Mouse (Mus musculus): ENCODE measurements around the gene Gm49378. TPM values are rescaled to one million over a fixed set of nuclear protein-coding genes. Genes with fewer than 3 reads are reported as not detected.

The Gm49378 gene
- total RNA-seq, 1 experiment: not detected

DNA sequence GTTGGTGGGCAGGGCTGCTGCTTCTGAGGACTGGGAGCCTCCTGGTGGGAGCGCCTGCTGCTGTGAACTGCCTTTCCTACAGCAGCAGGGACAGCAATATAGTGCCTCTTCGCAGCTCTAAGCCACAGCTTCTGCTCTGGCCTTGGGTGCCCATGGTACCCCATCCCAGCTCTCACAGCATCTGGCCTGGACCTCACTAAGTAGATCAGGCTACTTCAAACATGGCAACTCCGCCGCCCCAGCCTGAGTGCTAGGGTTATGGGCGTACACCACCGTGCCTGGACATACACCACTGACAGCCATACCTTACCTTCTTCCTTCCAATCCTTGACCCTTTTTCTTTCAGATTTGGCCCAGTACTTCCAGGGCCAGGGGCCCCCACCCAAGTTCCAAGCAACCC lies 29.4 kb downstream of the Gm49378 start:
- Histone ChIP-seq H3K9me3 (ENCODE audit: control insufficient read depth, insufficient read depth, low read depth, low read length) (no peaks in the 10 kb centered on the region), H3K9ac (ENCODE audit: insufficient read depth, low read depth, low read length, poor library complexity, severe bottlenecking) (no peak overlapping the region), H3K36me3 (ENCODE audit: control insufficient read depth, insufficient read depth, low read length, poor library complexity, severe bottlenecking) (peaks cover 29% of the 10 kb centered on the region), H3K27ac (ENCODE audit: insufficient read depth, low read depth, low read length, poor library complexity, severe bottlenecking) (no peak overlapping the region), H3K4me1 (ENCODE audit: control insufficient read depth in 2 of 2, insufficient read depth in 2 of 2, low read length in 2 of 2, poor library complexity in 1 of 2) (peaks cover 0 to 9% of the 10 kb centered on the region in 2 experiments; a peak in 2 of 4 replicates), H3K4me3 (ENCODE audit: insufficient read depth in 1 of 2, low read depth in 1 of 2, low read length in 2 of 2, poor library complexity in 1 of 2, severe bottlenecking in 1 of 2) (no peak overlapping the region)
- no peak for DNase-seq (ENCODE audit: low read depth, low spot score)
- no peak for TF ChIP-seq ZNF384 (IDR thresholded peaks at IDR 0.05; ENCODE audit: low read depth, low read length)
- in situ Hi-C loops (cut with MboI; ENCODE audit: low sequenced_read_pairs in 2 of 2, unreplicated experiment in 2 of 2): no loop called here

DNA sequence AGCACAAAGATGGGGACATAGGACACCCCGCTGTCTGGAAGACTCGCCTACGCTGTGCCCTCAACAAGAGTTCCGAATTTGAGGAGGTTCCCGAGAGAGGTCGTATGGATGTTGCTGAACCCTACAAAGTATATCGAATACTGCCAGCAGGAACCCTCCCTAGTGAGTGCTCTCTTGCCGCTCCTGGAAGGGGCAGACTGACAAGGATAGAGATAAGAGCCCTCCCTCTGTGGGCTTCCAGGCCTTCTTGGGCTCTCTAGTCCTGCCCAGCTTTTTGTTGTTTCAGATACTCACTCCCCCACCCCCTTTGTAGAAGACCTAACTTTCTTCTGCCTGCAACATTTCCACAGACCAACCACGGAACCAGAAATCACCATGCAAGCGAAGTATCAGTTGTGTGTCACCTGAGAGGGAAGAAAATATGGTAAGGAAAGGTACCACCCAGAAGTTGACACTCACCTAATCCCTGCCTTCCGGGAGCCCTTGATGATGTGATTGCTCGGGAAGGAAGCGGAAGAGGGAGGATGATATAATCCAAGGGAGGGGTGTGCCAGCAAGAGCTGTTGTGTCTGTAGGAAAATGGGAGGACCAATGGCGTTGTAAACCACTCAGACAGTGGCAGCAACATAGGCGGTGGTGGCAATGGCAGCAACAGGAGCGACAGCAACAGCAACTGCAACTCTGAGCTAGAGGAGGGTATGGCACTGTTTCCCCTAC lies 31.8 kb downstream of the Gm49378 start:
- no peak overlapping the region for H3K4me3 ChIP-seq (ENCODE audit: insufficient read depth in 1 of 2, low read depth in 1 of 2, low read length in 2 of 2, poor library complexity in 1 of 2, severe bottlenecking in 1 of 2)
- peaks cover 0 to 15% of the 10 kb centered on the region in 2 experiments; a peak in 2 of 4 replicates for H3K4me1 ChIP-seq (ENCODE audit: control insufficient read depth in 2 of 2, insufficient read depth in 2 of 2, low read length in 2 of 2, poor library complexity in 1 of 2)
- in situ Hi-C loops (cut with MboI; ENCODE audit: low sequenced_read_pairs in 2 of 2, unreplicated experiment in 2 of 2): no loop called here
- TF ChIP-seq ZC3H11A (IDR thresholded peaks at IDR 0.05; ENCODE audit: borderline replicate concordance, low read depth, low read length) (no peak), HCFC1 (IDR thresholded peaks at IDR 0.05; ENCODE audit: borderline replicate concordance, insufficient read depth, low read length) (no peak), CHD2 (IDR thresholded peaks at IDR 0.05; ENCODE audit: low read depth, low read length) (no peak), MAFK (IDR thresholded peaks at IDR 0.05; ENCODE audit: insufficient read depth, low read depth, low read length) (no peak), ZNF384 (IDR thresholded peaks at IDR 0.05; ENCODE audit: low read depth, low read length) (no peak)
- no peak for DNase-seq (ENCODE audit: low read depth, low spot score)
- no peaks in the 10 kb centered on the region for H3K9me3 ChIP-seq (ENCODE audit: control insufficient read depth, insufficient read depth, low read depth, low read length)
- peak overlapping the region; percentile 16; the same call in 1 of the 2 replicates for H3K9ac ChIP-seq (ENCODE audit: insufficient read depth, low read depth, low read length, poor library complexity, severe bottlenecking)
- H3K36me3 ChIP-seq (ENCODE audit: control insufficient read depth, insufficient read depth, low read length, poor library complexity, severe bottlenecking): peaks cover 47% of the 10 kb centered on the region
- no peak overlapping the region for H3K27ac ChIP-seq (ENCODE audit: insufficient read depth, low read depth, low read length, poor library complexity, severe bottlenecking)

DNA sequence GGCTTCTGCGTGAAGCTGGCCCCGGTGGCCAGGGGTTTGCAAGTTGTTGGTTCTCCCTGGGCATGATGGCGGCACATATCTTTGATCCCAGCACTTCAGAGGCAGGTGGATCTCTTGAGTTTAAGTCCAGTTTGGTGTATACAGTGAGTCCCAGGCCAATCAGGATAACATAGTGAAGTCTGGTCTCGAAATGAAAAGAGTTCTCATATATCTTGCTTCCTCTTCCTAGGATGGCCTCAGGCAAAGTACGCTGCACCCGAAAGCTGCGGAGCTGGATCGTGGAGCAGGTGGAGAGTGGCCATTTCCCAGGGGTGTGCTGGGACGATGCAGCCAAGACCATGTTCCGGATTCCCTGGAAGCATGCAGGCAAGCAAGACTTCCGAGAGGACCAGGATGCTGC lies 32.9 kb downstream of the Gm49378 start:
- H3K4me3 ChIP-seq (ENCODE audit: insufficient read depth in 1 of 2, low read depth in 1 of 2, low read length in 2 of 2, poor library complexity in 1 of 2, severe bottlenecking in 1 of 2): peak overlapping the region; percentile 56 to 59; a peak in 3 of 4 replicates
- H3K9ac ChIP-seq (ENCODE audit: insufficient read depth, low read depth, low read length, poor library complexity, severe bottlenecking): peak overlapping the region; percentile 54; the same call in 1 of the 2 replicates
- peak overlapping the region; percentile 96; the same call in 1 of the 2 replicates for H3K27ac ChIP-seq (ENCODE audit: insufficient read depth, low read depth, low read length, poor library complexity, severe bottlenecking)
- DNase-seq (ENCODE audit: low read depth, low spot score): no peak
- peaks cover 0 to 15% of the 10 kb centered on the region in 2 experiments; a peak in 2 of 4 replicates for H3K4me1 ChIP-seq (ENCODE audit: control insufficient read depth in 2 of 2, insufficient read depth in 2 of 2, low read length in 2 of 2, poor library complexity in 1 of 2)
- H3K9me3 ChIP-seq (ENCODE audit: control insufficient read depth, insufficient read depth, low read depth, low read length): no peaks in the 10 kb centered on the region
- H3K36me3 ChIP-seq (ENCODE audit: control insufficient read depth, insufficient read depth, low read length, poor library complexity, severe bottlenecking): peaks cover 45% of the 10 kb centered on the region
- no peak for TF ChIP-seq MAFK (IDR thresholded peaks at IDR 0.05; ENCODE audit: insufficient read depth, low read depth, low read length)
- in situ Hi-C loops (cut with MboI; ENCODE audit: low sequenced_read_pairs in 2 of 2, unreplicated experiment in 2 of 2): no loop called here

DNA sequence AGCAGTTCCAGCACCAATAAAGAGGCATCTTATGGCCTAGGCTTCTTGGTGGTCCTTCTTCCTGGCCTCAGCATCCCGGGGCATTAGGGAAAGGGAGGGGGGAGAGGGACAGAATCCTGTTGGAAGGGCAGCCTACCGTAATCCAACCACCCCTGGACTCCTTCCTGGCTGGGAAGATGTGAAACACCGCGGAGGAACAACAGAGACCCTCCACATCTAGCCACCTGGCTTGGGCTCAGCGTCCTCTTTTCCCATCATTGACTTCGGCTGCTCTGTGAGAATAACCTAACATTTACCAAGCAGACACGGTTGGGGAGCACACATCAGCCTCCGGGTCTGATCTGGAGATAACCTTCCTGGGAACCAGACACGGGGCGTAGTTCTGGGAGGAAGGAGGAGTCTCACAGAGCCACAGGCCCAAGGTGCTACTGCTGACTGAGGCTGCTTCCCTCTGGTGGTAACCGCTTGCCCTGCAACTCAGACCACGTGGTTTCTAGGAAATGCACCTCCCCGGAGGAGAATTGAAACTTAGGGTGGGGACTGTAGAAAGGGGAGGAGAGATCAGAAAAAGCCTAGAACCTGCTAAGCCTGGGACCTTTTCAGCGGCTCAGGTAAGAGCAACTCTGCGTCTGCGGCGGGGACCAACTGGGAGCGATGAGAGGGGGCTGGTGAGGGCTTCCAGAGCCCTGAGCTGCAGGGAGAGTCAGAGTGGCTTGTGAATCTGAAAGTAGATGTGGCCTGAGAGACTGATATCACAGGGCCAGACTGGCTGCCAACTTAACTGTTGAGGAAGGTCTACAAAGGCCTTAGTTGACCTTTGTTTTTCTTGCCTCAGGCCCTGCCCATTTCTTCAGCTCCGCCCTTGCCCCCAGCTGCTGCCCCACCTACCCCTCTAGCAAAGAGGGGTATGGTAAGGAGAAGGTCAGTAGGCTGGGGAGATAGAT lies 33.8 kb downstream of the Gm49378 start:
- H3K36me3 ChIP-seq (ENCODE audit: control insufficient read depth, insufficient read depth, low read length, poor library complexity, severe bottlenecking): peaks cover 50% of the 10 kb centered on the region
- TF ChIP-seq HCFC1 (IDR thresholded peaks at IDR 0.05; ENCODE audit: borderline replicate concordance, insufficient read depth, low read length) (peak; percentile 57; the same call in 1 of the 2 replicates), ZC3H11A (IDR thresholded peaks at IDR 0.05; ENCODE audit: borderline replicate concordance, low read depth, low read length) (no peak)
- peak overlapping the region; percentile 69; the same call in 1 of the 2 replicates for H3K9ac ChIP-seq (ENCODE audit: insufficient read depth, low read depth, low read length, poor library complexity, severe bottlenecking)
- peaks cover 0 to 15% of the 10 kb centered on the region in 2 experiments; a peak in 2 of 4 replicates for H3K4me1 ChIP-seq (ENCODE audit: control insufficient read depth in 2 of 2, insufficient read depth in 2 of 2, low read length in 2 of 2, poor library complexity in 1 of 2)
- peak overlapping the region; percentile 96 for H3K27ac ChIP-seq (ENCODE audit: insufficient read depth, low read depth, low read length, poor library complexity, severe bottlenecking)
- DNase-seq (ENCODE audit: low read depth, low spot score): peak; percentile 96
- peak overlapping the region; percentile 56 to 59 for H3K4me3 ChIP-seq (ENCODE audit: insufficient read depth in 1 of 2, low read depth in 1 of 2, low read length in 2 of 2, poor library complexity in 1 of 2, severe bottlenecking in 1 of 2)
- in situ Hi-C loops (cut with MboI; ENCODE audit: low sequenced_read_pairs in 2 of 2, unreplicated experiment in 2 of 2): no loop called here
- no peaks in the 10 kb centered on the region for H3K9me3 ChIP-seq (ENCODE audit: control insufficient read depth, insufficient read depth, low read depth, low read length)
